Mouse (Mus musculus) A20 (cell line): ENCODE data around the gene Blvrb.

Source experiments
- DNase-seq: peaks from one replicate; pipeline ENCODE4 v3.0.0-alpha.2; 2011; ENCODE audit warnings: low read depth, low spot score

The Blvrb gene

GRCm38 (mm10) chr7:27448421-27449206 is 836 bp downstream of the Blvrb start:
- no peak for DNase-seq

GRCm38 (mm10) chr7:27449256-27449862 is 1.6 kb downstream of the Blvrb start:
- peak; percentile 57 for DNase-seq

DNA sequence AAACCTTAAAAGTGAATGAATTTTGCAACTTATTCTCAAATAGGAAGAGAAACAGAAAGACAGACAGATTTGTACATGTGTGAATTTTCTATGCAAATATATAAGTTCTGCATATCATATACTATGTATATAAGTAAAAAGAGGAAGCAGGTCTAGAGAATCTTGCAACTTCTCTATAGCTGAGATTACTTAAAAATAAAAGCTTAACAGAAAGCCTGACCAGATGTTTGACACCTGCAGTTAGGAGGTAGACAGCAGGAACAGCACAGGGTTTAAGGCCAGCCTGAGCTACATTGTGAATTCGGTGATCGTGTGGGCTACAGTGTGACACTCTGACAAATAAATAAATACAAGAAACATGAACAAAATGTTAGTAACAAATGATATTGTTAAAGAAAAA is 3.6 kb downstream of the Blvrb start:
- peak; percentile 80 for DNase-seq

- DNase-seq, result peak; percentile 28
Measured at GRCm38 (mm10) chr7:27452206-27452770, 4.5 kb downstream of the Blvrb start.

DNA sequence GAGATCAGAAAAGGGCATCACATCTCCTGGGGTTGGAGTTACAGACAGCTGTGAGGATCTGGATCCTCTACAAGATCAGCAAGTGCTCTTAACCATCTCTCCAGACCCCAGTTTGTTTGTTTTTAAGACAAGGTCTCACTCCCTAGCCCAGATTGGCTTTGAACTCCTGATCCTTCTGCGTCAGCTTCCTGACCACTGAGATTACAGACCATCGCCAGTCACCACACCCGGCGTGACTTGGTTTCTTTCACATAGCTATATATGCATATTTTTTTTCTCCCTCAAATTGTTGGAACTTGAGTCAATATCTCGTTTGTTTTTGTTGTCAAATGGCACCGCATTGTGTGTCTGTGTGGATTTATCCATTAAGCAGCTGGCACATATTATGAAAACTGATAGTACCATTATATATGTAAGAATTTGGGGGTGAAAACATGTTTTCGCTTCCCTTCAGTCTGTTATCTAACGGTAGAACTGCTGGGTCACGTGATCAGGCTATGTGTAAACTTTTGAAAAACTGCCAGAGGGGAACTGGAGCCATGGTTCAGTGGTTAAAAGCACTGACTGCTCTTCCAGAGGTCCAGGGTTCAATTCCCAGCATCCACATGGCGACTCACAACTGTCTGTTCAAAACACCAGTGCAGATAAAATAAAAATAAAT is 6.8 kb downstream of the Blvrb start:
- DNase-seq, result peak; percentile 81

DNA sequence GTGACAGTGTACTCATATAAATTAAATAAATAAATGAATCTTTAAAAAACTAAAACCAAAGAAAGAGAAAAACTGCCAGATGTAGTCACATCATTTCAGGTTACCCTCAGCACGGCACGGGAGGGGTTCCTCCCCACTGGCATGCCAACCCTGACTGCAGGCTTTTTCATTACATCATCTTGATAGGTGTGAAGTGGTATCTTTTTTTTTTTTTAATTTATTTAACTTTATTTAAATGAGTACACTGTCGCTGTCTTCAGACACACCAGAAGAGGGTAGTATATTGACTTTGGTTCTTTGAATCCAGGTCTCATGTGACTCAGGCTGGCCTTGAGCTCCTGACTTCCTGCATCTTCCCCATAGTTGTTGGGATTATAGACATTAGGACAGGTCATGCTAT is 7.5 kb downstream of the Blvrb start:
- no peak for DNase-seq

DNA sequence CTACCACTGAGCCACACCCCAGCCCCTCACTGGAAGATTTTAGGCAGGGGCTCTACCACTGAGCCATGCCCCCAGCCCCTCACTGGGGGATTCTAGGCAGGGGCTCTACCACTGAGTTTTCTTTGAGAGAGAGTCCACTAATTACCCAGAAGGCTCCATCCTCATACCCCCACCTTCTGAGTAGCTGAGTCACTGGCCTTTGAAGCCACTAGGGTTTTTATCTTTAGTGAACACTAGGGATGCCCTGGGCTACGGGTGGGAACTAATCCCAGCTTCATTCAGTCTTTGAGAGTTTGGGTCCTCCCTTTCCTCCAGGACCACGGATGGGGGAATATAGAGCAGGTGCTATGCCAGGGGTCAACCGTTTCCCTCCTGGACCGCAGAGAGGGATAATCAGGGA is 10.8 kb downstream of the Blvrb start:
- no peak for DNase-seq

- no peak for DNase-seq
Measured at GRCm38 (mm10) chr7:27459640-27460039, 11.9 kb downstream of the Blvrb start.

GRCm38 (mm10) chr7:27460477-27460876 is 12.7 kb downstream of the Blvrb start:
- DNase-seq, result no peak

DNA sequence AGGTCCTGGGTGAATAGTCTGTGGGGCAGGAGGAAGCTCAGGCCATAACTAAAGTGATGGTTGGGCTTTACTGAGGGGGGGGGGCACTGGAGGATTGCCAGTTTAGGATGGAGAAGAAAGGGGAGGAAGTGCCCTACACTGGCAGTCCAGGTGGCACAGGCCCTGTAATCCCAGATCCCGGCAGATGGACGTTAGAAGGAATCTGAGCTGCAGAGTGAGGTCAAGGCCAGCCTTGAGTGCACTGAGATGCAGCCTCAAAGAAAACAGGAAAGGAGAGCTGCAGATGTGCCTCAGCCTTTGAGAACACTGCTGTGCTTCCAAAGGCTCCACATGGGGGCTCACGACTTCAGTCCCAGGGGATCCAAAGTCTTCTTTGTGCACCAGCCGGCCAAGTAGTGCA is 19.9 kb downstream of the Blvrb start:
- no peak for DNase-seq

DNA sequence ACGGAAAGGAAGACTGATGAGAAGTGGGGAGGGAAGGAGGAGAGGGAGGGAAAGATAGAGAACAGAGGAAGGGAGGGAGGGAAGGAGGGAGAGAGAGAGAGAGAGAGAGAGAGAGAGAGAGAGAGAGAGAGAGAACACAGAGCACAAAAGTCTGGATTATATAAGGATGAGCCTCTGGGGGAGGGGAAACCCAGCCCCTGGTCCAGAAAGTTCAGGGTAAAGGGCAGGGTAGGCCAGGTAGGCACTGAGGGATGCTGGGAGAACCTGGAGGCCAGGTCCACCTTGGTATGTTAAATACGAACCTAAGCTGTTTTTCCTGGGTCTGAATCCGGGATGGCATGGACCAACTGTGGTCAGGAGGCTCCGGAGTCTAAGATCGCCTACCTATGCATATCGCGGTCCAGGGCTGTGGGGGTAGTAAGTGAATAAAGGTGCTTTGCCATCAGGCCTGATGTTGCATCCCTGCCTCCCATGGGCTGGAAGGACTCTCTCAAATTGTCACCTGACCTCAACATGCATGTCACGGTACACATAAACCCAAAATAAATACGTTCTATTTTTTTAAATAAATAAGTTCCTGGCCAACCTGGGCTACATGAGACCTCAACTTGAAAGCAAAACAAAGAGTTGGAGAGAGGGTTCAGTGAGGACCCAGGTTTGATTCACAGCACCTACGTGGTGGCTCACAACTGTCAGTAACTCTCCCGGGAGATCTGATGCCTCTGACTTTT is 23.8 kb downstream of the Blvrb start:
- no peak for DNase-seq

GRCm38 (mm10) chr7:27472596-27472995 is 24.8 kb downstream of the Blvrb start:
- DNase-seq, result no peak

DNA sequence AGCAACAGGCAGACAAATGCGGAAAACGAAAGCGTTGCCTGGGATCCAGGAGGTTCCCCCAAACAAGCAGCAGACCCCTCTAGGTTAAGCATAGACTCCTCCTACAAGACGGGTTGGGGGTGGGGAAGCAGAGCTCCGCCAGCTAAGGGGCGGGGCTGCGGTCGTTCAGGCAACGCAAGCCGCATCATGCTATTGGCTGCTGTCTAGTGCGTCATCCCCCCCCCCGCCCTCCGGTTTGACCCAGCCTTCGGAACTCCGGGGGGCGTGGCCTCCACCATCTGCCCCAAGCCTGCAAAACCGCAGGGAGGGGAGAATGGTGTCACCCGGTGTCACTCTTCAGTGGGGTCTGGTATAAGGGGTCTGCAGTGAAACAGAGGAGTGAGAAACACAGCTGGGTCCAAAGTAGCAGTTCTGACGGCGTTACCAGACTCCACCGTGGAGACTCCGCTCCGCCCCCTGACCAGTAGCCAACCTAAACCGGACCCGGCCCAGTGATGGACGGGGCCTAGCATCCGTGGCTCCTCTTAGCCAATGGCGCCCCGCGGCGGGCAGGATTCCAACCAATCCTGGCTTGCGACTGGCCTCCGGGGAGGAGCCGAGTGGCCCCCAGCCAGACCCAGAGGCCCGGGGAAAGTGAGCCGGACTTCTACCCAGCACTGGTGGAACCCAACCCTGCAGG is 25.5 kb downstream of the Blvrb start, which contains the start of gene Sertad3:
Gene Sertad3, plus strand, starts transcription at position 613 of the 679 bp plus-strand sequence.
- DNase-seq, result peak; percentile 100

- DNase-seq, result no peak
Measured at GRCm38 (mm10) chr7:27473835-27474489, 26.2 kb downstream of the Blvrb start.

DNA sequence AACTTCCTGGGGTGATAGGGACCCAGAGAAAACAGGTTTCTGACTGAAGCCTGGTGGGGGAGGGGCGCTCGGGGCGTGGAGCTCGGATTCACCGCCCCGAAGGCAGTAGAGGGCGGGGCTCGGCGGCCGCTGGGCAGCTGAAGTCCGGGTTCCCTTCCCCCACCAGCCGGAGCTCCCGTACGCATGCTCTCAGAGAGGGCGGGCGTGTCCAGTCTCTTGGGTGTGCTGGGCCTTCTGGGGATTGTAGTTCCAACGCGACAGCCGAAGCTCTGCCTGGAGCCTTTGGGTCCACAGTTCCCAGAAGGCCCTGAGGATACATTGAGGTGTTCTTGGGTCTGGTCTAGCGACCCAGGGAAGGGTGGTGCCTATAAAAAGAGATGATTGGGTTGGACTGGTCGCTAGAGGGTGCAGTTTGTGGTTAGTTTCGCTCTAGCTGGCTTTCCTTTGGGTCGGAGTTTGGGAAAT is 26.7 kb downstream of the Blvrb start:
- peak; percentile 100 for DNase-seq

GRCm38 (mm10) chr7:27475596-27475995 is 27.8 kb downstream of the Blvrb start:
- DNase-seq, result no peak

DNA sequence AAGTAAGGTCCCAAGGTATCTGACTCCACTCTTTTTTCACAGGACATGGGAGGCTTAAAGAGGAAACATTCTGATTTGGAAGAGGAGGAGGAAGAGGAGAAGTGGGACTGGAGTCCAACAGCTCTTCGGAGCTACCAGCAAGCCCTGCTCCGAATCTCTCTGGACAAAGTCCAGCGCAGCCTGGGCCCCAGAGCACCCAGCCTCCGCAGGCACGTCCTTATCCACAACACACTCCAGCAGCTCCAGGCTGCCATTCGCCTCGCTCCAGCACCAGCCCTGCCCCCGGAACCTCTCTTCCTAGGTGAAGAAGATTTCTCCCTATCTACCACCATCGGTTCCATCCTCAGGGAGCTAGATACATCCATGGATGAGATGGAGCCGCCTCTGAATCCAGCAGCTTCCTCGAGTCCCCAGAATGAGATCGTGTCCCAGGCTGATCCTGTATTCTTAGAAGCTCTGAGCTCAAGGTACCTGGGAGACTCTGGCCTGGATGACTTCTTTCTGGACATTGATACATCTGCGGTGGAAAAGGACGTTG is 28.4 kb downstream of the Blvrb start:
- no peak for DNase-seq

DNA sequence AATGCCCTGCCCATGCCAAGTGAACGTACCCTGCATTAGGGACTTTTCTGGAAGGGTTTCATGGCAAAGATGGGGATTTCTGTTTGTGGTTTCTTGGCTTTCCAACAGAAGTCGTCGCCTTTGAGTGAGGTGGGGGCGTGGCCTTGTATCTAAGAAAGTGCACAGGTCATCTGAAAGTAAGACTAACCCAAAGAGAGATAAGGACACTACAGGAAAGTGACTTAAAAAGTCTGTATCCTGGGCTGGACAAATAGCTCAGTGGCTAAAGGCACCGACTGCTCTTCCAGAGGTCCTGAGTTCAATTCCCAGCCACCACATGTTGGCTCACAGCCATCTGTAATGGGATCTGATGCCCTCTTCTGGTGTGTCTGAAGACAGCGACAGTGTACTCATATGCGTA is 30.8 kb downstream of the Blvrb start:
- DNase-seq, result peak; percentile 30

DNA sequence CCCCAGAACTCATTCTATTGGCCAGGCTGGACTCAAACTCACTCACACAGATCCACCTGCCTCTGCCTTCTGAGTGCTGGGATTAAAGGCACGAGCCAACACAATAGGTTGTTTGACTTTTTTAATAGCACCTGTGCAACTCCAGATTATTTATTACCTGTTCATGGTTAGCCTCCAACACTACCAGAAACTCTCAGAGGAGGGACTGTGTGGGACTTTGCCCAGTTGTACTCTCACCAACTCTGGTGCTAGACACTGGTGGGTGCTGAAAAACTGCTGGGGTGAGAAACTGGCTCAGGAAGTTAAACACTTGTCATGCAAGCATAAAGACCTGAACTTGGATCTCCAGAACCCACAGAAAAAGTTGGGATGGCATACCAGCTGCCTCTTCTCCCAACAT is 32.0 kb downstream of the Blvrb start:
- DNase-seq, result no peak

DNA sequence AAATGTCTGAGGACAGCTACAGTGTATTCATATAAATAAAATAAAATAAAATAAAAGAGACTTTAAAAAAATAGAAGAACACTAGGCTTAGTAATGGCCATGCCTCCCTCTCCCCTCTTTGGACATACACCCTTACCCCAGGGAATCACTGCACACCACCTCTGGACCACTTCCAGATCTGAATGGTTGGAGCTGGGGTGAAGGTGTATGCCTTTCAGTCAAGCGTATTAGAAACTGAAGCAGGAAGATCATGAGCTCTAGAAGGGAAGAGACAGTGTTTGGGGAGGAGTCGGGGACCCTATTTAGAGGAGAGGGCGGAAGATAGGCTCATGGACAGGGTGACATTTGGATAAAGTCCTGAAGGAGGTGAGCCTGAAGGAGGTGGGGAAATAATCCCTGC is 32.7 kb downstream of the Blvrb start:
- DNase-seq, result no peak
